Mouse (Mus musculus): ENCODE results near the gene Anapc10. TPM values are rescaled to one million over a fixed set of nuclear protein-coding genes. Genes with fewer than 3 reads are reported as not detected.
A peak's percentile ranks its signal among the peaks of the same experiment; 100 is the strongest.
"Not testable (repeated sequence)": the region's sequence is repeated elsewhere in the genome, so short reads cannot be mapped to it uniquely, and the experiment has no call there.

Gene Anapc10
- polyA plus RNA-seq, 1 experiment: 0.51 TPM

DNA sequence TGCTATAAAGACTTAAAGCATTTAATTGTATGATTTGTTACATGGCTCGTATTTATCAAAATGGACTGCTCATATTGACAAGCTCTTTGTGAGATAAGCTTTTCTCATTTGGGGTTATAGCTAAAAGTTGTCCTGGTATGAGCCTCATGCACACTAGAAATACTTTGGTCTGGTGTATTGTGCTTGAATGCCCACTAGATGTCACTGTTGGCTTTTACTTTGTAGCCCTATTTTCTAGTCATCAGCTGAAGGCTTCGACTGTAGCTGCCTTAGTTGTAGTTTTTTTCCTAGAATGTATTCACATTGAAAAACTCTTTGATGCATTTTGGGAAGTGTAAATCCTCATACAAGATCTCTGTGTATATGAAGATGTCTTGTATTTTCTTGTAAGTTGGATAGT is 22.7 kb downstream of the Anapc10 start:
- TF ChIP-seq CTCF (IDR thresholded peaks at IDR 0.05; ENCODE audit: extremely low read depth, insufficient read depth, insufficient read length, insufficient replicate concordance) (peak; percentile 17; the same call in 1 of the 2 replicates), POLR2A (IDR thresholded peaks at IDR 0.05; ENCODE audit: low read depth, low read length) (no peak)
- H3K27ac ChIP-seq (ENCODE audit: insufficient read depth, low read length): no peak overlapping the region
- peak; percentile 6 to 22 for DNase-seq (ENCODE audit: low read depth in 1 of 2, low spot score in 2 of 2)
- H3K36me3 ChIP-seq (ENCODE audit: control insufficient read depth, insufficient read depth, low read length): 0 out of 2 replicates have a peak, but pooled peaks cover 2% of the 10 kb centered on the region
- no peaks in the 10 kb centered on the region for H3K4me1 ChIP-seq (ENCODE audit: control insufficient read depth, insufficient read depth, insufficient read length)
- WGBS: 21% methylated on average over 2 of the region's 2 CpGs
- H3K27me3 ChIP-seq (ENCODE audit: control insufficient read depth, insufficient read depth, low read length): no peaks in the 10 kb centered on the region
- H3K4me3 ChIP-seq (ENCODE audit: extremely low read depth, insufficient read depth, insufficient read length): no peak overlapping the region

DNA sequence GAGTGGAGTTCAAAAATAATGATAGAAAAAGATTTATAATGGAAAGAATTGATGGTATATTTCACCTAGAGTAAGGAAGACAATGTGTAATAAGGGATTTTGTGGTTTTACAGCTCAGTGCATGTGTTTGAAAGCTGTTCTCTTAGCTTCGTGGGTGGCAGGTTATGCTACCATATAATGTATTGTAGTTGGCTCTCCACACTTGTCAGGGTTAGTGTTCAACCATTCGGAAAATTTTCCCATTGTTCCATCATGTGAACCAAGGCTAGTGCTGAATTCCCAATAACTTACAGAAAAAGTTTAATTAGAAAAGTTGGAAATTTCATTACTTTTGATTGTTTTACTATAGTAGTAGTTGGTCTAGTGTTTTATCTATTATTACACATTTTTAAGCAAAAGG is 36.6 kb downstream of the Anapc10 start:
- TF ChIP-seq CTCF (IDR thresholded peaks at IDR 0.05; ENCODE audit: extremely low read depth, insufficient read depth, insufficient read length, insufficient replicate concordance) (no peak), POLR2A (IDR thresholded peaks at IDR 0.05; ENCODE audit: low read depth, low read length) (no peak)
- 67% methylated on average over 2 of the region's 2 CpGs for WGBS

DNA sequence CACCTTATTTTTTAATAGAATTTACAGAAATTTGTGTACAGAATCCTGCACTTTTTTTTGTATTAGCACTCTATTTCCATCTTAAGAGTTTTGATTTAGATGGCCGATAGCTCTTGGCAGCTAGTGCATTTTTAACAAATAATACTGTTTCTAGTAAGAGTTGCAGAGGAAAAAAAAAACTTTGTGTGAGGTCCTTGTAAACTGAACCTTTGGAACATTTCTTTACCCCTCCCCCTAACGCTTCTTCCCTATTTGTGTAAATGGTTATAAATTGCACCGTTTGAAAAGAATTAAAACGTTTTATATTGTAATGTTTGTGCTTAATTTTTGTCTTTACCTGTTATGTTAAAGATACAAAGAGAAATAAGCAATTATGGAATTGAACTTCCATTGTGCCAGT is 37.0 kb downstream of the Anapc10 start:
- DNase-seq (ENCODE audit: low read depth in 1 of 2, low spot score in 2 of 2): no peak
- Histone ChIP-seq H3K36me3 (ENCODE audit: control insufficient read depth, insufficient read depth, low read length) (no peaks in the 10 kb centered on the region), H3K4me3 (ENCODE audit: extremely low read depth, insufficient read depth, insufficient read length) (no peak overlapping the region), H3K4me1 (ENCODE audit: control insufficient read depth, insufficient read depth, insufficient read length) (no peaks in the 10 kb centered on the region), H3K27me3 (ENCODE audit: control insufficient read depth, insufficient read depth, low read length) (no peaks in the 10 kb centered on the region), H3K27ac (ENCODE audit: insufficient read depth, low read length) (no peak overlapping the region)
- TF ChIP-seq POLR2A (IDR thresholded peaks at IDR 0.05; ENCODE audit: low read depth, low read length) (no peak), CTCF (IDR thresholded peaks at IDR 0.05; ENCODE audit: extremely low read depth, insufficient read depth, insufficient read length, insufficient replicate concordance) (no peak)
- 80% methylated on average over 4 of the region's 4 CpGs for WGBS

More for the DNA sequence above, 36.6 kb downstream of the Anapc10 start:
- Histone ChIP-seq H3K36me3 (ENCODE audit: control insufficient read depth, insufficient read depth, low read length) (no peaks in the 10 kb centered on the region), H3K4me1 (ENCODE audit: control insufficient read depth, insufficient read depth, insufficient read length) (no peaks in the 10 kb centered on the region), H3K27me3 (ENCODE audit: control insufficient read depth, insufficient read depth, low read length) (no peaks in the 10 kb centered on the region), H3K4me3 (ENCODE audit: extremely low read depth, insufficient read depth, insufficient read length) (no peak overlapping the region), H3K27ac (ENCODE audit: insufficient read depth, low read length) (no peak overlapping the region)
- no peak for DNase-seq (ENCODE audit: low read depth in 1 of 2, low spot score in 2 of 2)

DNA sequence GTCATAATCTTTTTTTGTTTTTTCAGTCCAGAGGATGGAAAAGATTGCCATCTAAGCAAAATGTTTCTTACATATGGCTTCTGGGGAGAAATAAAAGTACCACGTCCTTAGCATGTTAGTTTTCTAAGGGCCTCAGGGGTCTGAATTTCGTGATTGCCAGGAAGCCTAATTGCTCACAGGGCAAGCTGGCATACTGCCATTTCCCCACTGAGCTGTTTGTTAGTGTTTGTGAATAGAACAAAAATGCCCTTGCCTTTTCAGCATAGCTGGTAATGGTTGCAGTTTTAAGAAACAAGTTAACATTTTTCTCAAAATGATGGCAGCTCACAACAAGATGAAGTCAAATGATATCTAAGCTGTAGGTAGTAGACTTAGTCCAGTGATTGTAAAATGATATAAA is 38.7 kb downstream of the Anapc10 start:
- H3K27ac ChIP-seq (ENCODE audit: insufficient read depth, low read length): no peak overlapping the region
- H3K4me1 ChIP-seq (ENCODE audit: control insufficient read depth, insufficient read depth, insufficient read length): no peaks in the 10 kb centered on the region
- H3K36me3 ChIP-seq (ENCODE audit: control insufficient read depth, insufficient read depth, low read length): no peaks in the 10 kb centered on the region
- H3K27me3 ChIP-seq (ENCODE audit: control insufficient read depth, insufficient read depth, low read length): no peaks in the 10 kb centered on the region
- WGBS: 76% methylated on average over 2 of the region's 2 CpGs
- DNase-seq (ENCODE audit: low read depth in 1 of 2, low spot score in 2 of 2): no peak
- TF ChIP-seq POLR2A (IDR thresholded peaks at IDR 0.05; ENCODE audit: low read depth, low read length) (no peak), CTCF (IDR thresholded peaks at IDR 0.05; ENCODE audit: extremely low read depth, insufficient read depth, insufficient read length, insufficient replicate concordance) (no peak)
- H3K4me3 ChIP-seq (ENCODE audit: extremely low read depth, insufficient read depth, insufficient read length): no peak overlapping the region

DNA sequence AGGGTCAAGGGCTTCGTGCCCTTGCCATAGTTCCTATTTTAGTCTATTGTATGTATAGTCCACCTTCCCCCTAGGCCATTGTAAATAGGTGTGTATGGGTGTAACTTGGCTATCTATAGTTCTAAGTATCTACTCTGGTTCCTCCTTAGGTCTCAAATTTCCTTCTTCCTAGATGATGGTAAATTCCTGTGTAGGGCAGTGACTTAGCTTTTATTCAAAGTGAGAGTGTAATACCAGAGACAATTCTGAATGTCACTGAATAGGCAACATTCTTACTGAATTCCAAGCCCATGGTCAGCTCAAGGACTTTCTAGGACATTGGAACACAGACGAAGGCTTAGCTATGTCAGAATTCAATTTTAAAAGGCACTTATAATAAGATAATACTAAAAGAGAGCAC is 83.3 kb downstream of the Anapc10 start:
- H3K4me1 ChIP-seq (ENCODE audit: control insufficient read depth, insufficient read depth, insufficient read length); H3K27ac ChIP-seq (ENCODE audit: insufficient read depth, low read length); H3K27me3 ChIP-seq (ENCODE audit: control insufficient read depth, insufficient read depth, low read length); H3K36me3 ChIP-seq (ENCODE audit: control insufficient read depth, insufficient read depth, low read length); H3K4me3 ChIP-seq (ENCODE audit: extremely low read depth, insufficient read depth, insufficient read length); DNase-seq (ENCODE audit: low read depth in 1 of 2, low spot score in 2 of 2): not testable (repeated sequence)
- 85% methylated on average over 2 of the region's 2 CpGs for WGBS

DNA sequence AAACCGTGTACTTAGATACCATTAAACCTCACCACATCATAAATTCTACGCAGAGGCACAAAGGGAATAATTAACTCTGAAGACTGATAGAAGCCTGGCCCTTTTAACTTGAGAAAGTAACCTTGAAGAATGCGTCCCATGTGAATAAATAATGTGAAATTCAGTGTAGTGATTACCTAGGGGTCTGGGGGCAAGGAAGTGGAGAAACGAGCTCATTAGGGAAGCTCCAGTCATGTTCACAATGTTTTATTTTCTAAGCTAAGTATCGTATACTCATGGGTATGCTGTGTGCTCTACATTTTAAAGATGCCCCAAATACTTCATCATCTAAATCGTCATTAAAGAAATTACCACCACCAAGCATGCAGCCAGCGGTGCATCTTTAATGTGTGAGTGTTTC is 85.1 kb downstream of the Anapc10 start:
- Histone ChIP-seq H3K36me3 (ENCODE audit: control insufficient read depth, insufficient read depth, low read length) (no peaks in the 10 kb centered on the region), H3K27me3 (ENCODE audit: control insufficient read depth, insufficient read depth, low read length) (no peaks in the 10 kb centered on the region; the same call in 1 of the 2 replicates)
- 86% methylated on average over 7 of the region's 7 CpGs for WGBS

DNA sequence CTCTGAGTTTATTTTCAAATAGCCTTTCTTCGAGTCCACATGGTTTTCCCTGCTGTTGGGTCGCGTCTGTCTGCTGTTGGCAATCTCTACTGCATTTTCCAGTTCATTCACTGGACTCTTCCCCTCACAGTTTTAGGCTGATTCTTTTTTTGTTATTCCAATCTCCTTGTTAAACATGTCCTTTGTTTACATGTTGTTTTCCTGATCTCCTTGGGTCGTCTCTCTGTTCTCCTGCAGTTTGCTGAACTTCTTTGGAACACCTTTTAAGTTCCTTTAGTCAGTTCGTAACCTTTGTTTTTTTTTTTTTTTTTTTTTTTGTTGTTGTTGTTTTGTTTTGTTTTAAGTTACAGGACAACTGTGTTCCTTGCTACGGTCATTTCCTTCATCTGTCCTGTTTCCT is 92.9 kb downstream of the Anapc10 start:
- no peak for DNase-seq (ENCODE audit: low read depth in 1 of 2, low spot score in 2 of 2)
- H3K4me1 ChIP-seq (ENCODE audit: control insufficient read depth, insufficient read depth, insufficient read length): no peaks in the 10 kb centered on the region
- TF ChIP-seq POLR2A (IDR thresholded peaks at IDR 0.05; ENCODE audit: low read depth, low read length): no peak
- no peak overlapping the region for H3K27ac ChIP-seq (ENCODE audit: insufficient read depth, low read length)
- 75% methylated on average over 6 of the region's 6 CpGs for WGBS
- H3K36me3 ChIP-seq (ENCODE audit: control insufficient read depth, insufficient read depth, low read length): no peaks in the 10 kb centered on the region
- no peak overlapping the region for H3K4me3 ChIP-seq (ENCODE audit: extremely low read depth, insufficient read depth, insufficient read length)
- H3K27me3 ChIP-seq (ENCODE audit: control insufficient read depth, insufficient read depth, low read length): no peaks in the 10 kb centered on the region

More for the DNA sequence above, 85.1 kb downstream of the Anapc10 start:
- H3K4me3 ChIP-seq (ENCODE audit: extremely low read depth, insufficient read depth, insufficient read length): no peak overlapping the region
- TF ChIP-seq CTCF (IDR thresholded peaks at IDR 0.05; ENCODE audit: extremely low read depth, insufficient read depth, insufficient read length, insufficient replicate concordance) (no peak), POLR2A (IDR thresholded peaks at IDR 0.05; ENCODE audit: low read depth, low read length) (no peak)
- no peak for DNase-seq (ENCODE audit: low read depth in 1 of 2, low spot score in 2 of 2)
- H3K27ac ChIP-seq (ENCODE audit: insufficient read depth, low read length): no peak overlapping the region
- no peaks in the 10 kb centered on the region for H3K4me1 ChIP-seq (ENCODE audit: control insufficient read depth, insufficient read depth, insufficient read length)

Measured in spleen, adult 2 months (tissue).